Mouse (Mus musculus): ENCODE measurements at regions not wholly inside any gene's neighbourhood (a gene's known extent, or its start where the extent isn't known, plus 50 kb on each side); places are given as distances from the start of the nearest gene placed in this dataset.

GRCm38 (mm10) chr9:86060049-86060448 is 217.9 kb downstream of the Tpbg start:
- TF ChIP-seq HCFC1 (IDR thresholded peaks at IDR 0.05; ENCODE audit: borderline replicate concordance, insufficient read depth, low read length) (no peak), MAFK (IDR thresholded peaks at IDR 0.05; ENCODE audit: insufficient read depth, low read depth, low read length) (no peak), ZNF384 (IDR thresholded peaks at IDR 0.05; ENCODE audit: low read depth, low read length) (no peak), ZC3H11A (IDR thresholded peaks at IDR 0.05; ENCODE audit: borderline replicate concordance, low read depth, low read length) (no peak), CHD2 (IDR thresholded peaks at IDR 0.05; ENCODE audit: low read depth, low read length) (no peak)
- Histone ChIP-seq H3K36me3 (ENCODE audit: control insufficient read depth, insufficient read depth, low read length, poor library complexity, severe bottlenecking) (no peaks in the 10 kb centered on the region), H3K4me1 (ENCODE audit: control insufficient read depth in 2 of 2, insufficient read depth in 2 of 2, low read length in 2 of 2, poor library complexity in 1 of 2) (no peaks in the 10 kb centered on the region), H3K4me3 (ENCODE audit: insufficient read depth in 1 of 2, low read depth in 1 of 2, low read length in 2 of 2, poor library complexity in 1 of 2, severe bottlenecking in 1 of 2) (no peak overlapping the region), H3K27ac (ENCODE audit: insufficient read depth, low read depth, low read length, poor library complexity, severe bottlenecking) (no peak overlapping the region), H3K9me3 (ENCODE audit: control insufficient read depth, insufficient read depth, low read depth, low read length) (no peaks in the 10 kb centered on the region), H3K9ac (ENCODE audit: insufficient read depth, low read depth, low read length, poor library complexity, severe bottlenecking) (no peak overlapping the region)
- DNase-seq (ENCODE audit: low read depth, low spot score), result no peak
- in situ Hi-C loops (cut with MboI; ENCODE audit: low sequenced_read_pairs in 2 of 2, unreplicated experiment in 2 of 2), result no loop called here

- H3K9ac ChIP-seq (ENCODE audit: insufficient read depth, low read depth, low read length, poor library complexity, severe bottlenecking), result no peak overlapping the region
- H3K4me1 ChIP-seq (ENCODE audit: control insufficient read depth in 2 of 2, insufficient read depth in 2 of 2, low read length in 2 of 2, poor library complexity in 1 of 2), result no peaks in the 10 kb centered on the region
- no peak for DNase-seq (ENCODE audit: low read depth, low spot score)
- in situ Hi-C loops (cut with MboI; ENCODE audit: low sequenced_read_pairs in 2 of 2, unreplicated experiment in 2 of 2), result no loop called here
- no peak overlapping the region for H3K27ac ChIP-seq (ENCODE audit: insufficient read depth, low read depth, low read length, poor library complexity, severe bottlenecking)
- TF ChIP-seq ZC3H11A (IDR thresholded peaks at IDR 0.05; ENCODE audit: borderline replicate concordance, low read depth, low read length) (no peak), CHD2 (IDR thresholded peaks at IDR 0.05; ENCODE audit: low read depth, low read length) (no peak), HCFC1 (IDR thresholded peaks at IDR 0.05; ENCODE audit: borderline replicate concordance, insufficient read depth, low read length) (no peak), ZNF384 (IDR thresholded peaks at IDR 0.05; ENCODE audit: low read depth, low read length) (no peak), MAFK (IDR thresholded peaks at IDR 0.05; ENCODE audit: insufficient read depth, low read depth, low read length) (no peak)
- H3K36me3 ChIP-seq (ENCODE audit: control insufficient read depth, insufficient read depth, low read length, poor library complexity, severe bottlenecking), result no peaks in the 10 kb centered on the region
- no peaks in the 10 kb centered on the region for H3K9me3 ChIP-seq (ENCODE audit: control insufficient read depth, insufficient read depth, low read depth, low read length)
- H3K4me3 ChIP-seq (ENCODE audit: insufficient read depth in 1 of 2, low read depth in 1 of 2, low read length in 2 of 2, poor library complexity in 1 of 2, severe bottlenecking in 1 of 2), result no peak overlapping the region
Measured at GRCm38 (mm10) chr9:86061230-86061629, 219.1 kb downstream of the Tpbg start.

- no peak overlapping the region for H3K4me3 ChIP-seq (ENCODE audit: insufficient read depth in 1 of 2, low read depth in 1 of 2, low read length in 2 of 2, poor library complexity in 1 of 2, severe bottlenecking in 1 of 2)
- H3K9ac ChIP-seq (ENCODE audit: insufficient read depth, low read depth, low read length, poor library complexity, severe bottlenecking), result no peak overlapping the region
- DNase-seq (ENCODE audit: low read depth, low spot score), result no peak
- H3K36me3 ChIP-seq (ENCODE audit: control insufficient read depth, insufficient read depth, low read length, poor library complexity, severe bottlenecking), result no peaks in the 10 kb centered on the region
- no peaks in the 10 kb centered on the region for H3K4me1 ChIP-seq (ENCODE audit: control insufficient read depth in 2 of 2, insufficient read depth in 2 of 2, low read length in 2 of 2, poor library complexity in 1 of 2)
- no peaks in the 10 kb centered on the region for H3K9me3 ChIP-seq (ENCODE audit: control insufficient read depth, insufficient read depth, low read depth, low read length)
- in situ Hi-C loops (cut with MboI; ENCODE audit: low sequenced_read_pairs in 2 of 2, unreplicated experiment in 2 of 2), result no loop called here
- no peak for TF ChIP-seq ZC3H11A (IDR thresholded peaks at IDR 0.05; ENCODE audit: borderline replicate concordance, low read depth, low read length)
- TF ChIP-seq HCFC1 (IDR thresholded peaks at IDR 0.05; ENCODE audit: borderline replicate concordance, insufficient read depth, low read length), result no peak
- no peak for TF ChIP-seq CHD2 (IDR thresholded peaks at IDR 0.05; ENCODE audit: low read depth, low read length)
- no peak for TF ChIP-seq MAFK (IDR thresholded peaks at IDR 0.05; ENCODE audit: insufficient read depth, low read depth, low read length)
- no peak for TF ChIP-seq ZNF384 (IDR thresholded peaks at IDR 0.05; ENCODE audit: low read depth, low read length)
- H3K27ac ChIP-seq (ENCODE audit: insufficient read depth, low read depth, low read length, poor library complexity, severe bottlenecking), result no peak overlapping the region
Measured at GRCm38 (mm10) chr9:86079275-86079674, 237.1 kb downstream of the Tpbg start.

- Histone ChIP-seq H3K36me3 (ENCODE audit: control insufficient read depth, insufficient read depth, low read length, poor library complexity, severe bottlenecking) (no peaks in the 10 kb centered on the region), H3K4me1 (ENCODE audit: control insufficient read depth in 2 of 2, insufficient read depth in 2 of 2, low read length in 2 of 2, poor library complexity in 1 of 2) (no peaks in the 10 kb centered on the region), H3K27ac (ENCODE audit: insufficient read depth, low read depth, low read length, poor library complexity, severe bottlenecking) (no peak overlapping the region), H3K9me3 (ENCODE audit: control insufficient read depth, insufficient read depth, low read depth, low read length) (no peaks in the 10 kb centered on the region), H3K9ac (ENCODE audit: insufficient read depth, low read depth, low read length, poor library complexity, severe bottlenecking) (no peak overlapping the region), H3K4me3 (ENCODE audit: insufficient read depth in 1 of 2, low read depth in 1 of 2, low read length in 2 of 2, poor library complexity in 1 of 2, severe bottlenecking in 1 of 2) (no peak overlapping the region)
- in situ Hi-C loops (cut with MboI; ENCODE audit: low sequenced_read_pairs in 2 of 2, unreplicated experiment in 2 of 2), result no loop called here
- DNase-seq (ENCODE audit: low read depth, low spot score), result no peak
- TF ChIP-seq ZC3H11A (IDR thresholded peaks at IDR 0.05; ENCODE audit: borderline replicate concordance, low read depth, low read length), result no peak
- TF ChIP-seq MAFK (IDR thresholded peaks at IDR 0.05; ENCODE audit: insufficient read depth, low read depth, low read length), result no peak
- TF ChIP-seq HCFC1 (IDR thresholded peaks at IDR 0.05; ENCODE audit: borderline replicate concordance, insufficient read depth, low read length), result no peak
- TF ChIP-seq CHD2 (IDR thresholded peaks at IDR 0.05; ENCODE audit: low read depth, low read length), result no peak
- TF ChIP-seq ZNF384 (IDR thresholded peaks at IDR 0.05; ENCODE audit: low read depth, low read length), result no peak
Measured at GRCm38 (mm10) chr9:86081873-86082272, 239.7 kb downstream of the Tpbg start.

GRCm38 (mm10) chr9:86092998-86093397 is 250.8 kb downstream of the Tpbg start:
- no peaks in the 10 kb centered on the region for H3K9me3 ChIP-seq (ENCODE audit: control insufficient read depth, insufficient read depth, low read depth, low read length)
- no peak for DNase-seq (ENCODE audit: low read depth, low spot score)
- H3K36me3 ChIP-seq (ENCODE audit: control insufficient read depth, insufficient read depth, low read length, poor library complexity, severe bottlenecking), result no peaks in the 10 kb centered on the region
- H3K4me1 ChIP-seq (ENCODE audit: control insufficient read depth in 2 of 2, insufficient read depth in 2 of 2, low read length in 2 of 2, poor library complexity in 1 of 2), result no peaks in the 10 kb centered on the region
- H3K9ac ChIP-seq (ENCODE audit: insufficient read depth, low read depth, low read length, poor library complexity, severe bottlenecking), result no peak overlapping the region
- H3K4me3 ChIP-seq (ENCODE audit: insufficient read depth in 1 of 2, low read depth in 1 of 2, low read length in 2 of 2, poor library complexity in 1 of 2, severe bottlenecking in 1 of 2), result no peak overlapping the region
- H3K27ac ChIP-seq (ENCODE audit: insufficient read depth, low read depth, low read length, poor library complexity, severe bottlenecking), result no peak overlapping the region
- TF ChIP-seq ZC3H11A (IDR thresholded peaks at IDR 0.05; ENCODE audit: borderline replicate concordance, low read depth, low read length), result no peak
- no peak for TF ChIP-seq ZNF384 (IDR thresholded peaks at IDR 0.05; ENCODE audit: low read depth, low read length)
- TF ChIP-seq HCFC1 (IDR thresholded peaks at IDR 0.05; ENCODE audit: borderline replicate concordance, insufficient read depth, low read length), result no peak
- no peak for TF ChIP-seq MAFK (IDR thresholded peaks at IDR 0.05; ENCODE audit: insufficient read depth, low read depth, low read length)
- TF ChIP-seq CHD2 (IDR thresholded peaks at IDR 0.05; ENCODE audit: low read depth, low read length), result no peak
- in situ Hi-C loops (cut with MboI; ENCODE audit: low sequenced_read_pairs in 2 of 2, unreplicated experiment in 2 of 2), result no loop called here

All from ES-E14 (cell line).